Mouse (Mus musculus): ENCODE results near the gene Satb2.

- no peak for TF ChIP-seq TAL1 (IDR thresholded peaks at IDR 0.05; ENCODE audit: low read length)
- TF ChIP-seq GATA1 (IDR thresholded peaks at IDR 0.05; ENCODE audit: low read length), result no peak
Observed at GRCm38 (mm10) chr1:56991613-56992012, 13.2 kb upstream of the Satb2 start.

All from erythroblast, embryonic 14.5 days (primary cell).